Mouse (Mus musculus): Measurements from ENCODE around the gene Nudt1. TPM values are rescaled to one million over a fixed set of nuclear protein-coding genes. Genes with fewer than 3 reads are reported as not detected.

The Nudt1 gene
- polyA plus RNA-seq, 1 experiment from 2014 or later = 44.8 TPM

DNA sequence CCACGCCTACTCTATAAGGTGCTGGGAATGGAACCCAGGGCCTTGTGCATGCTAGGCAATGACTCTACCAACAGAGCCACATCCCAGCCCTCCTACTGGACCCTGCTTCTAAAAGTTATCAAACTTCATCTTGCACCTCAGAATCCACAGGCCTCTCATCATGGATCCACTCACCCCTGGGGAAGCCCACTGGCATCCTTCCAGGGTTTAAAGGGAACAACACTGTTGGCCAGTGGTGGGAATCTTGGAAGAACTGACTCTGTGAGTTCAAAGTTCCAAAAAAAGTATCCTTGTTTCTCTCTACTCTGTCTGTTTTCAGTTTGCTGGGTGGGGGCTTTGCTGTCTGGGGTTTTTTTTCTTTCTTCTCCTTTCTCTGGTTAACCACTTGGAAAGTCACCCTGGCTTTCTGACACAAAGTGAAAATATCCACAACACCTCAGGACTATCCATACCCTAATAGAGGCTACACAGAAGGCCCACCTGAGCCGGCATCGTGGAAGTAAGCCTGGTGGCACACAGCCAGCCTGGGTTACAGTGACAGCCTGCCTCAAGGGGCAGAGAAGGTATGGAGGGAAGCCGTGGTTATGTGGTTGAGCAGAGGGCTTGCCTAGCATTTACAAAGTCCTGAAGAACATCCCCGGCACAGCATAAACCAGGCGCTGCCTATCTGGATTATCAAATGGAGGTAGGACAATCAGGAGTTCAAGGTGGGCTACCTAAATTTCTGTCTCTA lies 56.8 kb downstream of the Nudt1 start:
- 90% methylated on average over 6 of the region's 6 CpGs for WGBS
- Histone ChIP-seq H3K9me3 (replicated peaks; ENCODE audit: control insufficient read depth, low read length) (no peaks in the 10 kb centered on the region), H3K4me1 (ENCODE audit: control insufficient read depth, insufficient read depth, low read length) (no peaks in the 10 kb centered on the region), H3K27me3 (ENCODE audit: control insufficient read depth, insufficient read depth, low read length) (no peaks in the 10 kb centered on the region), H3K9ac (replicated peaks; ENCODE audit: low read length) (no peak overlapping the region), H3K4me3 (ENCODE audit: low read depth, low read length) (no peak overlapping the region), H3K27ac (replicated peaks; ENCODE audit: low read depth, low read length) (no peak overlapping the region), H3K4me2 (ENCODE audit: low read depth, low read length) (no peak overlapping the region), H3K36me3 (replicated peaks; ENCODE audit: control insufficient read depth, insufficient read depth, low read depth, low read length) (no peaks in the 10 kb centered on the region)
- DNase-seq (ENCODE audit: low spot score) = no peak
- ATAC-seq (replicated peaks; ENCODE audit: insufficient number of reproducible peaks, low FRiP score, low TSS enrichment, low read depth) = no peak

DNA sequence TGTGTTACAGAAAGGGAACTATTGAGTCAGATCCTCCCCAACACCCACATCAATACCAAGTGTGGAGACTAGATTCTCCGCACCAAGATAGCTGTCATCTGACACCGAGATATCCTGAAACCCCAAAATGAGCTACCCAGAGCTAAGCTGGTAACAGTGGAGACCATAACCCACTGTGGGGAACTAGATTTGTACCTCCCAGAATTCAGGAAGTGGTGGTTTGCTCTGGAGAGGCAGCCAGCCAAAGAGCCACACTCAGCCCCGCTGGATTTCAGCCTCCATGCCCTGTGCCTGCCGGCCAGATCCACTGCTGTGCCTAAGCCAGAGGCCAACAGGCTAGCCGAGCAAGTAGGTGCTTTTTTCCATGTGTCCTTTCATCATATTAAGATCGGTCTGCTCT lies 57.8 kb downstream of the Nudt1 start:
- Histone ChIP-seq H3K4me2 (ENCODE audit: low read depth, low read length) (no peak overlapping the region), H3K4me1 (ENCODE audit: control insufficient read depth, insufficient read depth, low read length) (peaks cover 3% of the 10 kb centered on the region), H3K27ac (replicated peaks; ENCODE audit: low read depth, low read length) (no peak overlapping the region), H3K27me3 (ENCODE audit: control insufficient read depth, insufficient read depth, low read length) (no peaks in the 10 kb centered on the region), H3K36me3 (replicated peaks; ENCODE audit: control insufficient read depth, insufficient read depth, low read depth, low read length) (no peaks in the 10 kb centered on the region), H3K9me3 (replicated peaks; ENCODE audit: control insufficient read depth, low read length) (no peaks in the 10 kb centered on the region), H3K9ac (replicated peaks; ENCODE audit: low read length) (no peak overlapping the region), H3K4me3 (ENCODE audit: low read depth, low read length) (no peak overlapping the region)
- 69% methylated on average over 6 of the region's 6 CpGs for WGBS
- no peak; the same call in 1 of the 2 replicates for ATAC-seq (replicated peaks; ENCODE audit: insufficient number of reproducible peaks, low FRiP score, low TSS enrichment, low read depth)
- DNase-seq (ENCODE audit: low spot score) = no peak

DNA sequence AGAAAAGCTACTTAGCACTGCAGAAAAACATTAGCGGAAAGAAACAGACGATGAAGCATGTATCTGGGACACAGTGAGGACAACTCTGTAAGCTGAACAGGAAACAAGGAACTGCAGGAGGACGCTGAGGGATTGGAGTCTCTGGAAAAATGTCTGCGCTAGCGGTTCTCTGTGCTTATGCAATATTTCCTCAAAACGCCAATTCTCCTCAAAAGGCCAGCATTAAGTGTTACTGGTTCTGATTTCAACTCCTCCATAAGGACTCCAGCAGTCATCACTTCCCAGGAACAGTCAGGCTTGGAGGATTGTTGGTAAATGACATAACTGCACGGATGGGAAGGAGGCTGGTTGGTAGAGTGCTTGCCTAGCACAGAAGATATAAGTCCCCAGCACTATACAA lies 59.7 kb downstream of the Nudt1 start:
- 87% methylated on average over 7 of the region's 7 CpGs for WGBS
- Histone ChIP-seq H3K9ac (replicated peaks; ENCODE audit: low read length) (no peak overlapping the region), H3K4me2 (ENCODE audit: low read depth, low read length) (no peak overlapping the region), H3K4me1 (ENCODE audit: control insufficient read depth, insufficient read depth, low read length) (peaks cover 3% of the 10 kb centered on the region), H3K27ac (replicated peaks; ENCODE audit: low read depth, low read length) (no peak overlapping the region), H3K4me3 (ENCODE audit: low read depth, low read length) (no peak overlapping the region), H3K36me3 (replicated peaks; ENCODE audit: control insufficient read depth, insufficient read depth, low read depth, low read length) (no peaks in the 10 kb centered on the region), H3K27me3 (ENCODE audit: control insufficient read depth, insufficient read depth, low read length) (no peaks in the 10 kb centered on the region), H3K9me3 (replicated peaks; ENCODE audit: control insufficient read depth, low read length) (no peaks in the 10 kb centered on the region)
- DNase-seq (ENCODE audit: low spot score) (no peak), ATAC-seq (replicated peaks; ENCODE audit: insufficient number of reproducible peaks, low FRiP score, low TSS enrichment, low read depth) (no peak)

DNA sequence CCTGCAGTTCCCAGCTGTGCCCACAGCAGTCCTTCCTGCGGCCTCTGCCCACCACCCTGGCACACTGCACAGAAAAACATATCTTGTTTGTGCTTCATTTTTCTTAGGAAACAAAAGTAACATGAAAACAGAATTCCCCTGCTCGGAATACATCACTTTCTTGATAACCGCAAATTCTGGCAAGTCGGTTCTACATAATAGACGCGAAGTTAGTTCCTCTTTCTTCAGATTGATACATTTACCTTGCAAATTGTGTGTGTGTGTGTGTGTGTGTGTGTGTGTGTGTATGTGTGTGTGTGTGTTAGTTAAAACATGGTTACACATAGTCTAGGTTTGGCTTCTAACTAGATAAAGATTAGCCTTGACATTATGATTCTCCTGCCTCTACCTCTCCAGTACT lies 61.2 kb downstream of the Nudt1 start:
- no peak overlapping the region for H3K27ac ChIP-seq (replicated peaks; ENCODE audit: low read depth, low read length)
- no peak for ATAC-seq (replicated peaks; ENCODE audit: insufficient number of reproducible peaks, low FRiP score, low TSS enrichment, low read depth)

DNA sequence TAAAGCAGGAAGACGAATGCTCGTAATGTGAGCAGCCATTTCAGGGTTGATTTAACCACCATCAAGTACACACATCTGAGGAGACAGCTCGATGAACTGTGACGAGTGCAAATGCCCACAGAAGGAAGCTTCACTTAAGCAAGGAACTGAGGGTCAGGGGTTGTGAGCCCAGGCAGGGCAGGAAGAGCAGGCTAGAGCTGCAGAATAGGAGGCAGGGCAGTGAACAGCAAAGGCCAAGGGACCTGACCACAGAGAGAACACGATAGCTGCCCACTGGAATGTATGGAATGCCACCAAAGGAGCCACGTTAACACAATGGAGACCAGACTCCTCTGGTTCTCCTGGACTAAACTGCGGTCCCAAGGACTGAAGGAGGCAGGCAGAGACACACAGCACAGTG lies 62.1 kb downstream of the Nudt1 start:
- no peaks in the 10 kb centered on the region for H3K9me3 ChIP-seq (replicated peaks; ENCODE audit: control insufficient read depth, low read length)
- DNase-seq (ENCODE audit: low spot score) (peak; percentile 52), ATAC-seq (replicated peaks; ENCODE audit: insufficient number of reproducible peaks, low FRiP score, low TSS enrichment, low read depth) (peak; percentile 79)
- no peaks in the 10 kb centered on the region for H3K27me3 ChIP-seq (ENCODE audit: control insufficient read depth, insufficient read depth, low read length)
- H3K36me3 ChIP-seq (replicated peaks; ENCODE audit: control insufficient read depth, insufficient read depth, low read depth, low read length) = no peaks in the 10 kb centered on the region
- peak overlapping the region; percentile 78; the same call in 1 of the 2 replicates for H3K27ac ChIP-seq (replicated peaks; ENCODE audit: low read depth, low read length)
- no peak overlapping the region for H3K4me3 ChIP-seq (ENCODE audit: low read depth, low read length)
- H3K4me2 ChIP-seq (ENCODE audit: low read depth, low read length) = peak overlapping the region; percentile 7; the same call in 1 of the 2 replicates
- 8% methylated on average over 7 of the region's 7 CpGs for WGBS
- H3K4me1 ChIP-seq (ENCODE audit: control insufficient read depth, insufficient read depth, low read length) = peaks cover 3% of the 10 kb centered on the region
- peak overlapping the region; percentile 22; the same call in 1 of the 2 replicates for H3K9ac ChIP-seq (replicated peaks; ENCODE audit: low read length)

More for the DNA sequence above, 61.2 kb downstream of the Nudt1 start:
- Histone ChIP-seq H3K27me3 (ENCODE audit: control insufficient read depth, insufficient read depth, low read length) (no peaks in the 10 kb centered on the region), H3K36me3 (replicated peaks; ENCODE audit: control insufficient read depth, insufficient read depth, low read depth, low read length) (no peaks in the 10 kb centered on the region), H3K4me3 (ENCODE audit: low read depth, low read length) (no peak overlapping the region), H3K9ac (replicated peaks; ENCODE audit: low read length) (no peak overlapping the region), H3K9me3 (replicated peaks; ENCODE audit: control insufficient read depth, low read length) (no peaks in the 10 kb centered on the region), H3K4me1 (ENCODE audit: control insufficient read depth, insufficient read depth, low read length) (peaks cover 3% of the 10 kb centered on the region), H3K4me2 (ENCODE audit: low read depth, low read length) (no peak overlapping the region)
- DNase-seq (ENCODE audit: low spot score) = no peak
- WGBS = 92% methylated on average over 6 of the region's 6 CpGs

DNA sequence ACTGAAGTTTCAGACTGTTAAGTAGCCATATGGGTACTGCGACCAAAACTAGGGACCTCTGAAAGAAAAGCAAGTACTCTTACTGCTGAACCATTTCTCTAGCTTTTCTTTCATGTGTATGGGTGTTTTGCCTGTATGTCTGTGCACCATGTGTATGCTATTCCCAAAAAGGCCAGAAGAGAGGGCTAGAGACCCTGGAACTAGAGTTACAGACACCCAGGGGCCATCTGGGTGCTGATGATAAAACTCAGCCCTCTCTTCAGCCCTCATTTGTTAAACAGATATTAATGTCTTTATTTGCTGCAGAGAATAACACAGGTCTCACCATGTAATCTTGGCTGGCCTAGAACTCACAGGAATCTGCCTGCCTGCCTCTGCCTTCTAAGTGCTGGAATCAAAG lies 63.0 kb downstream of the Nudt1 start:
- peaks cover 3% of the 10 kb centered on the region for H3K4me1 ChIP-seq (ENCODE audit: control insufficient read depth, insufficient read depth, low read length)

DNA sequence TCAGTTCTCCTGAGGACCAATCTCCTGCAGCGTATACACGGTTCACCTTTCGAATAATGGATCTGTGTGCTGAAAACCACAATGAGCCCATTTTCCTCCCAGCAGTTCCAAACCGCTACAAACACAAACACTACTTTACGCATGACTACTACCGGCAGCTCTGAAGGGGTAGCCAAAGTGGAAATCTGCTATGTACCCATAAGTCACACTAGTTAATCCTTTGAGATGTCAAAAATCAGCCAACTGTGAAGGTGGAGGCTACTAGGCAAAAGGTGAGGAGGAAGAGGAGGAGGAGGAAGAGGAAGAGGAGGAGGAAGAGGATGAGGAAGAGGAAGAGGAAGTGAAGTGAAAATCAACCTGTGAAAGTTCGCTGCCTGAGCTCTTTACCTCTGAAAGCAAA lies 65.8 kb downstream of the Nudt1 start:
- H3K27me3 ChIP-seq (ENCODE audit: control insufficient read depth, insufficient read depth, low read length) = no peaks in the 10 kb centered on the region
- no peaks in the 10 kb centered on the region for H3K9me3 ChIP-seq (replicated peaks; ENCODE audit: control insufficient read depth, low read length)
- no peaks in the 10 kb centered on the region for H3K36me3 ChIP-seq (replicated peaks; ENCODE audit: control insufficient read depth, insufficient read depth, low read depth, low read length)
- ATAC-seq (replicated peaks; ENCODE audit: insufficient number of reproducible peaks, low FRiP score, low TSS enrichment, low read depth) = no peak
- WGBS = 89% methylated on average over 7 of the region's 7 CpGs
- no peak overlapping the region for H3K4me3 ChIP-seq (ENCODE audit: low read depth, low read length)
- no peak for DNase-seq (ENCODE audit: low spot score)
- peaks cover 3% of the 10 kb centered on the region for H3K4me1 ChIP-seq (ENCODE audit: control insufficient read depth, insufficient read depth, low read length)
- H3K9ac ChIP-seq (replicated peaks; ENCODE audit: low read length) = no peak overlapping the region
- no peak overlapping the region for H3K4me2 ChIP-seq (ENCODE audit: low read depth, low read length)
- H3K27ac ChIP-seq (replicated peaks; ENCODE audit: low read depth, low read length) = no peak overlapping the region

More for the DNA sequence above, 63.0 kb downstream of the Nudt1 start:
- Histone ChIP-seq H3K9ac (replicated peaks; ENCODE audit: low read length) (no peak overlapping the region), H3K36me3 (replicated peaks; ENCODE audit: control insufficient read depth, insufficient read depth, low read depth, low read length) (no peaks in the 10 kb centered on the region), H3K27me3 (ENCODE audit: control insufficient read depth, insufficient read depth, low read length) (no peaks in the 10 kb centered on the region), H3K4me2 (ENCODE audit: low read depth, low read length) (no peak overlapping the region), H3K4me3 (ENCODE audit: low read depth, low read length) (no peak overlapping the region), H3K9me3 (replicated peaks; ENCODE audit: control insufficient read depth, low read length) (no peaks in the 10 kb centered on the region), H3K27ac (replicated peaks; ENCODE audit: low read depth, low read length) (0 out of 2 replicates have a peak overlapping the region, but pooled peaks have one; percentile 78)
- ATAC-seq (replicated peaks; ENCODE audit: insufficient number of reproducible peaks, low FRiP score, low TSS enrichment, low read depth) (no peak), DNase-seq (ENCODE audit: low spot score) (no peak)
- 91% methylated on average over 1 of the region's 1 CpGs for WGBS
